Mouse (Mus musculus) hindbrain, embryonic 14.5 days (tissue): ENCODE measurements around the gene Lrrc29. TPM values are rescaled to one million over a fixed set of nuclear protein-coding genes. Genes with fewer than 3 reads are reported as not detected.

Experiments
- ATAC-seq: fragments of 200-750 bp; cut with Nextera tagmentation; 2 replicates; pipeline ENCODE4 v1.8.0; 2017; ENCODE audit warnings: moderate number of reproducible peaks, mild to moderate bottlenecking, moderate TSS enrichment, moderate library complexity; ENCODE audit not compliant: low FRiP score
- DNase-seq: peaks from one replicate; pipeline ENCODE4 v3.0.0-alpha.2; 2015; ENCODE audit warnings: low spot score
- H3K27ac ChIP-seq: fragments of 300-500 bp; sonication (generic); 2 replicates; pipeline ENCODE4 v1.5.1; 2014; ENCODE audit warnings: mild to moderate bottlenecking, moderate library complexity
- H3K27me3 ChIP-seq: fragments of 300-500 bp; sonication (generic); 2 replicates; pipeline ENCODE4 v1.6.1; 2014; ENCODE audit warnings: mild to moderate bottlenecking, low read length, mixed read lengths; ENCODE audit not compliant: control insufficient read depth, insufficient read depth
- H3K36me3 ChIP-seq: fragments of 300-500 bp; sonication (generic); replicated peaks from 2 replicates; pipeline ENCODE4 v1.6.1; 2014; ENCODE audit not compliant: control insufficient read depth, insufficient read depth
- H3K4me1 ChIP-seq: fragments of 300-500 bp; sonication (generic); replicated peaks from 2 replicates; pipeline ENCODE4 v1.6.1; 2014; ENCODE audit warnings: antibody characterized with exemption, low read length, mixed read lengths; ENCODE audit not compliant: control insufficient read depth, insufficient read depth
- H3K4me2 ChIP-seq: fragments of 300-500 bp; sonication (generic); replicated peaks from 2 replicates; pipeline ENCODE4 v1.6.1; 2014; ENCODE audit warnings: mild to moderate bottlenecking, moderate library complexity
- H3K4me3 ChIP-seq: fragments of 300-500 bp; sonication (generic); replicated peaks from 2 replicates; pipeline ENCODE4 v1.5.1; 2014; ENCODE audit warnings: mild to moderate bottlenecking, low read length
- H3K9ac ChIP-seq: fragments of 300-500 bp; sonication (generic); 2 replicates; pipeline ENCODE4 v1.6.1; 2014
- H3K9me3 ChIP-seq: fragments of 300-500 bp; sonication (generic); 2 replicates; pipeline ENCODE4 v1.6.1; 2016; ENCODE audit warnings: low read length; ENCODE audit not compliant: control insufficient read depth
- WGBS: fragments of 180-500 bp; shearing (Covaris S2); extraction: QIAGEN DNeasy Blood & Tissue Kit; methylation state at CpG from one replicate; pipeline ENCODE4 v1.1.7; 2014; 5-methylcytosine and 5-hydroxymethylcytosine counted together
- polyA plus RNA-seq: library from polyadenylated mRNA; unstranded; fragments of >200 nt; fragmentation: Nextera tagmentation; extraction: Ambion mirVana; gene quantifications from 2 replicates; pipeline ENCODE4 v1.2.1, GENCODE M21; 2014

Gene Lrrc29
- polyA plus RNA-seq, 1 experiment from 2014 or later, result 0.92 TPM

DNA sequence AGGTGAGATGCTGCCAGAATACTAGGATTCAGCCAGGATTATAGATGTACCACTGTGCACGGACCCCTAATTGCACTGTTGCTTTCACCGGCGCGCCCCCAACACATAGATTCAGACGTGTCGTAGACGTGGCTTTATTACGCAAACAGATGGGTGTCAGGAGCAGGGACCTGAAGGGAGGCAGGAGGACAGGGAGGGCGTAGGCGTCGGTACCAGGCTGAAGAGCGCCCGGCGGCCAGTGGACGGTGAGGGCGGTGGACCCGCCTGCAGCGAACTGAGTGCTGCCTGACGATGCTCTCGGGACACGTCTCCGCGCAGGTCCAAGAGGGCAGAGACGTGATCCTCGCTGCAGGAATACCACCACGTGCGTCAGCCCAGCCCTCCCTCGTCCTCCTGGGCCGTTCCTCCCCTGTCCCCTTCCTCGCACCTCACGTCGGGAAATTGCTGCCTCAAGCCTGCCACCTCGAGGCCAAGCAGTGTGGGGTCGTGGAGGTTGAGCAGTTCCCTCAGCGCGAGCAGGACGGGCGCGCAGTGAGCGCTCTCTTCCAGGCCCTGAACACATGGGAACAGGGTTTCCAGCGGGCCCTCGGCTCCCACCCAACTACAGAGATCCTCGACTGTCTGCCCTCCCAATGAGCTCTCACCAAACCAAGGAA, 36.1 kb downstream of the Lrrc29 start, which contains the start of gene 4931428F04Rik:
Gene 4931428F04Rik, minus strand, starts transcription at position 60 of the 656 bp plus-strand sequence.
- Histone ChIP-seq H3K4me2 (peak within 1 kb of the TSS; percentile 66), H3K36me3 (peaks cover 16% of the 10 kb centered on the region), H3K4me3 (peak within 1 kb of the TSS; percentile 43), H3K27me3 (0 out of 2 replicates have a peak, but pooled peaks cover 8% of the 10 kb centered on the region), H3K9ac (peak within 1 kb of the TSS; percentile 50), H3K9me3 (no peaks in the 10 kb centered on the region), H3K4me1 (peaks cover 42% of the 10 kb centered on the region), H3K27ac (peak within 1 kb of the TSS; percentile 89)
- DNase-seq (peak; percentile 44), ATAC-seq (peak; percentile 36)
- under 1% methylated on average over 40 of the region's 43 CpGs for WGBS

DNA sequence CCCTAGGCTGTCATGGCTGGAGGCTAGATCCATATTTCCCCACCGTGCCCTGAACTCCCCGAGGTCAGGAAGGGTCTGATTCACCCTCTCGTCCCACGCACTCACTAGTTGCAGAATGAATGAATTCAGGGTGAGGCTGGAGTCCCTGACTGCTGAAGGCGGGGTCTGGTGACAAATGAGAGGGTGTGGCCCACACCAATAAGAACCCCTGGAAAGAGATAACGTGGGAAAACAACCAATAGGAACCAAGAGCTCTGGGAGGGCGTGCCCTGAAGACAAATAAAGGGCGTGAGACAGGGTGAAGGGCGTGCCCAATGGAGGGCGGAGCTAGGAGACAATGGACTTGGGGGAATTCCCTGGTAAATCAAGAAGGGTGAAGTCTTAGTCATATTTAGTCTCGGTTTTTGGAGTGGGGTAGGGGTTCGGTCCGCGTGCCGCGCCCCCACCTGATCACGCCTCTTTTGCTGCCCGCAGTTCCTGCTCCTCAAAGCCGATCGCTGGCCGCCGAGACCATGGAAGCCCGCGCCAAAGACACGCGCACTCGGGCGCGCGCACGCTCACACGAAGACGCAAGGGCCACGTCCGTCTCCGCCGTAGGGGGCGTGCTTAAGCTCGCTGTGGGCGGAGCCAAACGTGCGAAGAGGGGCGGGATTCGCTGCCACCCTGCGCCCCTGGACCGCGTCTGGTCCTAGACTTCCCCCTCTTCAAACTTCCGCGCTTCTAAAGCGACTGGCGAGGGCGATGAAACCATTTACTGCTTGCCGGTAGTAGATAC, 36.9 kb downstream of the Lrrc29 start:
- peaks cover 42% of the 10 kb centered on the region for H3K4me1 ChIP-seq

DNA sequence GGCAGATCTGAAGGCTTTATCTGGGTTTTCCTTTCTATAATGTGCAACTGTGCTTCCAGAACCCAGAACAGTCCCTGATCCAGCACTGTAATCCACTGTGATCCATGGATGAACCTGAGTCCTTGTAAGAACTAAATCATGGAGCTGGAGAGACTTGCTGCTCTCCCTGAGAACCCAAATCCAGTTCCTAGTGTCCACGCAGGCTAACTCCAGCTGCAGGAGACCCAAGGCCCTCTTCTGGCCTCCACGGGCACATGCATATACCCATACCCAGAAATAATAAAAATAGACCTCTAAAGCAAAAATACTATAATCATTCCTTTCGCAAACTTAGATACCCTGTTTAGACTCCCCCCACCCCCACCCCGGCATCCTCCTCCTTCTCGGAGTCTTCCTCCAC, 37.8 kb downstream of the Lrrc29 start:
- peak overlapping the region; percentile 66 for H3K4me2 ChIP-seq
- peaks cover 42% of the 10 kb centered on the region for H3K4me1 ChIP-seq
- no peaks in the 10 kb centered on the region for H3K9me3 ChIP-seq
- DNase-seq (no peak), ATAC-seq (no peak)
- WGBS, result 85% methylated on average over 5 of the region's 5 CpGs
- peak overlapping the region; percentile 43 for H3K4me3 ChIP-seq
- peak overlapping the region; percentile 89 for H3K27ac ChIP-seq
- 0 out of 2 replicates have a peak, but pooled peaks cover 8% of the 10 kb centered on the region for H3K27me3 ChIP-seq
- peak overlapping the region; percentile 50 for H3K9ac ChIP-seq
- H3K36me3 ChIP-seq, result peaks cover 25% of the 10 kb centered on the region

More for the DNA sequence above, 36.9 kb downstream of the Lrrc29 start:
- H3K9ac ChIP-seq, result peak overlapping the region; percentile 50
- WGBS, result under 1% methylated on average over 53 of the region's 53 CpGs
- peak overlapping the region; percentile 66 for H3K4me2 ChIP-seq
- no peaks in the 10 kb centered on the region for H3K9me3 ChIP-seq
- H3K36me3 ChIP-seq, result peaks cover 22% of the 10 kb centered on the region
- H3K27ac ChIP-seq, result peak overlapping the region; percentile 89
- peak; percentile 93 for ATAC-seq
- H3K4me3 ChIP-seq, result peak overlapping the region; percentile 43
- H3K27me3 ChIP-seq, result 0 out of 2 replicates have a peak, but pooled peaks cover 8% of the 10 kb centered on the region
- DNase-seq, result peak; percentile 99

DNA sequence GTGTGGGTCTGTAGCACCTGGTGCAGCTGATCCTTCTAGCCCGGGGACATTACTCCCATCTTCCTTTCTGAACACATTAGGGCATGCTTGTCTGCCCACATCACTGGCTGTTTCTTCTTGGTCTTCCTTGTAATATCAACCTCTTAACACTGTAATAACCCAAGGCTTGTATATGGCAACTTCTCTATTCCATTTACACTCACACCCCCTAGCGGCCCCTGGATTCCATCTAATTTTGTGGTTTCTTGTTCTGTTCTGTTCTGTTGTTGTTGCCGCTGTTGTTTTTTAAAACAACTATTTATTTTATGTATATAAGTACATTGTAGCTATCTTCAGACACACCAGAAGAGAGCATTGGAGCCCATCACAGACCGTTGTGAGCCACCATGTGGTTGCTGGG, 39.2 kb downstream of the Lrrc29 start:
- Histone ChIP-seq H3K27me3 (0 out of 2 replicates have a peak, but pooled peaks cover 8% of the 10 kb centered on the region), H3K9me3 (no peaks in the 10 kb centered on the region), H3K4me2 (peak overlapping the region; percentile 66), H3K4me1 (peaks cover 42% of the 10 kb centered on the region), H3K27ac (no peak overlapping the region), H3K36me3 (peaks cover 38% of the 10 kb centered on the region), H3K4me3 (peak overlapping the region; percentile 11), H3K9ac (peak overlapping the region; percentile 20; the same call in 1 of the 2 replicates)
- no peak for ATAC-seq
- 86% methylated on average over 4 of the region's 4 CpGs for WGBS
- DNase-seq, result no peak

DNA sequence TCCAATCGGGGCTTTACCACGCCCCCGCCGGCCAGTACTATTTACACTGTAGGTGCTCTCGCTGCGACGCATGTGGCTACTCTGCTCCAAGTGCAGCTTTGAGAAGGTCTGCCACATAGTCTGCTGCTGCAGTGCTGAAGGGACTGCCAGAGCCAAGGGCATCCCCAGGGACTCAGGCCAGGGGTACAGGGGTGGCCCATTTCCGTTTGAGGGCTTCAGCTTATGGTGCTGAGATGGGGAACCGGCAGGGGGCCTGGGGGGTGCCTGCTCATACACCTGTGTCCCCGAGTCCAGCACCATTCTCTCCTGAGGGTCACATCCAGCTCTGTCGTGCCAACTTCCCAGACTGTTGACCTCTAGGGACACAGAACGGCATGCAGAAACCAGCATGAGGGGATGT, 40.6 kb downstream of the Lrrc29 start:
- Histone ChIP-seq H3K9me3 (no peaks in the 10 kb centered on the region), H3K27ac (no peak overlapping the region), H3K4me2 (peak overlapping the region; percentile 66; the same call in 1 of the 2 replicates), H3K4me1 (peaks cover 35% of the 10 kb centered on the region), H3K9ac (no peak overlapping the region), H3K27me3 (0 out of 2 replicates have a peak, but pooled peaks cover 5% of the 10 kb centered on the region), H3K4me3 (no peak overlapping the region), H3K36me3 (peaks cover 48% of the 10 kb centered on the region)
- no peak for DNase-seq
- no peak for ATAC-seq
- WGBS, result 36% methylated on average over 12 of the region's 12 CpGs

DNA sequence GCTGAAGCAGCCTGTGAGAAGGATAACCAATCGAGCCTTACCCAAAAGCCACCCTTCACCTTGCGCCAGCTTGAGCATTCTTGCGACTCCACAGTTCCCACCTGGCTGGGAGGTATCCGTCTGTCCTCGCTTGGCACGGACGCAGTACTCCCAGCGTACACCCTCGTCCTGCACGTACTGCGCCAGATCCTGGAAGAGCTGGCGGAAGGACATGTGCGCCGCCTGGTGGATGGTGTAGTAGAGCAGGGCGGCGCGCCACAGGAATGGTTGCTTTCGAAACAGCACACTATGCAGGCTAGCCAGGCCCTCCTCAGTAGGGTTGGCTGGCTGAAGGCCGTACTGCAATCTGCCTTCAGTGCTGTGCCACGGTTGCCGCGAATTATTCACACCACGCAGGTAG, 43.0 kb downstream of the Lrrc29 start:
- DNase-seq, result no peak
- H3K36me3 ChIP-seq, result peaks cover 57% of the 10 kb centered on the region

DNA sequence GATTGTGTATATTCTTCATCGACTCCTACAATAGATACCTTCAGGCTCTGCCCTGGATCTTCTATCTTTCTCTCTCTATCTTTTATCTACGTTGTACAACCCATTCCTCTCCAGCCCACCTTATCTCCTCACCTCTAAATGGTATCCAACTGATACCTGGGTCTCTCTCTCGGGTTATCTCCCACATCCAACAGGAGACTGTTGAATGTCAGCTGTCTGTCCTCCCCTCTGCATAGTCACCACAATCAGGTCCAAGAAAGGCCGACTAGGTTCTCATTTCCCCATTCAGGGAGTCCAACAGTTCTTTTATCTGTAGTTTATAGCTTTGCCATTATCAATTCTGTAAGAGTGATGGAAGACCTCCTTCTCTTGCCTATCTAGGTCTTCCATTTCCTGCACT, 43.8 kb downstream of the Lrrc29 start:
- ATAC-seq (no peak), DNase-seq (no peak)
- H3K27ac ChIP-seq, result no peak overlapping the region
- 90% methylated on average over 4 of the region's 4 CpGs for WGBS
- peaks cover 33% of the 10 kb centered on the region for H3K27me3 ChIP-seq
- no peaks in the 10 kb centered on the region for H3K9me3 ChIP-seq
- peaks cover 26% of the 10 kb centered on the region for H3K4me1 ChIP-seq
- H3K9ac ChIP-seq, result no peak overlapping the region
- no peak overlapping the region for H3K4me3 ChIP-seq
- H3K36me3 ChIP-seq, result peaks cover 57% of the 10 kb centered on the region
- H3K4me2 ChIP-seq, result no peak overlapping the region

More for the DNA sequence above, 43.0 kb downstream of the Lrrc29 start:
- Histone ChIP-seq H3K4me2 (no peak overlapping the region), H3K9ac (no peak overlapping the region), H3K27ac (no peak overlapping the region), H3K9me3 (no peaks in the 10 kb centered on the region), H3K27me3 (peaks cover 24% of the 10 kb centered on the region), H3K4me3 (no peak overlapping the region), H3K4me1 (peaks cover 33% of the 10 kb centered on the region)
- no peak for ATAC-seq
- 28% methylated on average over 23 of the region's 23 CpGs for WGBS

DNA sequence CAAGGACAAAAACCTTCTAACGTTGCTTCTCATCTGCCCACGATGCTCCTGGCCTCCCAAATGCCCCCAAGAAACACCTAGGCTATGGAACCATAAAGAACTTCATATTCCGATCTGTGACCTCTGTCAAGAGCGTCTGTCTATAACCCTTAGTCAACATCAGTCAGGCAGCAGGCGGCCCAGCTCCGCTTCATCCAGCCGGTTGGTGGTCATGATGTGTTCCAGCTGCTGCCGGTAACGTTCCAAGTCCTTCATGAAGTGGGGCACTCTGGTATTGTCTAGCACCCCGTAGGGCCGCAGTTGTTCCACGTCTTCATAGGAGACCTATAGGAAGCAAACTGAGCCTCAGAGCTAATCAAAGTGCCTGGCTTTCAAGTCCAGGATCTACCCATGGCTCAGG, 44.3 kb downstream of the Lrrc29 start:
- Histone ChIP-seq H3K36me3 (peaks cover 57% of the 10 kb centered on the region), H3K4me1 (peaks cover 22% of the 10 kb centered on the region), H3K9me3 (no peaks in the 10 kb centered on the region), H3K4me3 (no peak overlapping the region), H3K4me2 (no peak overlapping the region), H3K9ac (no peak overlapping the region), H3K27ac (no peak overlapping the region), H3K27me3 (peaks cover 37% of the 10 kb centered on the region)
- 93% methylated on average over 12 of the region's 12 CpGs for WGBS
- DNase-seq (no peak), ATAC-seq (no peak)

DNA sequence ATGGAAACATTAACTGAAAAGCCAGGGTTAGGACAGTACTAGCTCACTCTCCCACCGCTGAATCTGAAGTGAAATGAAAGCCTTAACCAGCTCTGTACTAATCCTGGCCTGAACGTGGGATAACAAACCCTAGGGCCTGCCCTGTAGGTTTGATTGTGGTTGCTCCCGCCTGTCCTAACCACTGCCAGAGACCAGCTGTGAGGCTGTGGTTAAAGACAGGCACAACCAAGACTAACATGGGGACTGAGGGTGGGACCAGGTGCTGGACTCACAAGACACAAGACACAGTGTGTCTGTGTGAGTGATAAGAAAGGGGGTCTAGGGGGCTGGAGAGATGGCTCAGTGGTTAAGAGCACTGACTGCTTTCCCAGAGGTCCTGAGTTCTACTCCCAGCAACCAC, 45.5 kb downstream of the Lrrc29 start:
- H3K9ac ChIP-seq, result no peak overlapping the region
- H3K27me3 ChIP-seq, result peaks cover 48% of the 10 kb centered on the region
- no peak overlapping the region for H3K4me2 ChIP-seq
- peaks cover 19% of the 10 kb centered on the region for H3K4me1 ChIP-seq
- WGBS, result 68% methylated on average over 3 of the region's 3 CpGs
- no peak for ATAC-seq
- DNase-seq, result no peak
- H3K9me3 ChIP-seq, result no peaks in the 10 kb centered on the region
- H3K36me3 ChIP-seq, result peaks cover 47% of the 10 kb centered on the region
- H3K27ac ChIP-seq, result no peak overlapping the region
- H3K4me3 ChIP-seq, result no peak overlapping the region
